Mouse (Mus musculus) erythroblast, embryonic 14.5 days (primary cell): ENCODE measurements around the gene Hipk2.
A peak's percentile ranks its signal among the peaks of the same experiment; 100 is the strongest.

Source experiments
- GATA1 ChIP-seq: IDR thresholded peaks from 2 replicates; pipeline ENCODE4 v1.6.1; 2012; ENCODE audit warnings: low read length, inconsistent platforms, mixed read lengths
- TAL1 ChIP-seq: IDR thresholded peaks from 3 replicates; pipeline ENCODE4 v1.6.1; 2012; ENCODE audit warnings: low read length, inconsistent platforms, mixed read lengths

GRCm38 (mm10) chr6:38835217-38835616 lies 40.7 kb downstream of the Hipk2 start:
- TF ChIP-seq GATA1 (peak; percentile 82), TAL1 (peak; percentile 90)
